Mouse (Mus musculus): ENCODE results near the gene Utf1. TPM values are rescaled to one million over a fixed set of nuclear protein-coding genes. Genes with fewer than 3 reads are reported as not detected.

Gene Utf1
- polyA plus RNA-seq, 1 experiment from 2014 or later = not detected

- TF ChIP-seq CTCF (IDR thresholded peaks at IDR 0.05; ENCODE audit: low read depth) = no peak
Measured at GRCm38 (mm10) chr7:139936705-139937104, 6.9 kb upstream of the Utf1 start.

GRCm38 (mm10) chr7:139937138-139937537 is 6.5 kb upstream of the Utf1 start:
- Histone ChIP-seq H3K27ac (no peak overlapping the region), H3K4me1 (replicated peaks; ENCODE audit: insufficient read depth, low read length) (no peaks in the 10 kb centered on the region), H3K4me3 (replicated peaks; ENCODE audit: low read depth, low read length) (no peak overlapping the region), H3K36me3 (ENCODE audit: insufficient read depth, low read length) (no peaks in the 10 kb centered on the region), H3K27me3 (ENCODE audit: insufficient read depth, low read length) (peaks cover 6% of the 10 kb centered on the region; the same call in 1 of the 2 replicates), H3K9ac (ENCODE audit: low read depth, low read length) (no peak overlapping the region), H3K9me3 (replicated peaks; ENCODE audit: low read length) (no peaks in the 10 kb centered on the region), H3K4me2 (ENCODE audit: low read length) (no peak overlapping the region)
- no peak for TF ChIP-seq CTCF (IDR thresholded peaks at IDR 0.05; ENCODE audit: low read depth)
- ATAC-seq (replicated peaks; ENCODE audit: low FRiP score, low read depth) = no peak
- DNase-seq (ENCODE audit: low spot score) = no peak
- 63% methylated on average over 3 of the region's 3 CpGs for WGBS

More at GRCm38 (mm10) chr7:139936705-139937104, 6.9 kb upstream of the Utf1 start:
- Histone ChIP-seq H3K27ac (no peak overlapping the region), H3K4me1 (replicated peaks; ENCODE audit: insufficient read depth, low read length) (no peaks in the 10 kb centered on the region), H3K9me3 (replicated peaks; ENCODE audit: low read length) (no peaks in the 10 kb centered on the region), H3K36me3 (ENCODE audit: insufficient read depth, low read length) (no peaks in the 10 kb centered on the region), H3K27me3 (ENCODE audit: insufficient read depth, low read length) (peaks cover 4% of the 10 kb centered on the region; the same call in 1 of the 2 replicates), H3K9ac (ENCODE audit: low read depth, low read length) (no peak overlapping the region), H3K4me2 (ENCODE audit: low read length) (no peak overlapping the region), H3K4me3 (replicated peaks; ENCODE audit: low read depth, low read length) (no peak overlapping the region)
- ATAC-seq (replicated peaks; ENCODE audit: low FRiP score, low read depth) (no peak), DNase-seq (ENCODE audit: low spot score) (no peak)
- WGBS = 90% methylated on average over 10 of the region's 10 CpGs

DNA sequence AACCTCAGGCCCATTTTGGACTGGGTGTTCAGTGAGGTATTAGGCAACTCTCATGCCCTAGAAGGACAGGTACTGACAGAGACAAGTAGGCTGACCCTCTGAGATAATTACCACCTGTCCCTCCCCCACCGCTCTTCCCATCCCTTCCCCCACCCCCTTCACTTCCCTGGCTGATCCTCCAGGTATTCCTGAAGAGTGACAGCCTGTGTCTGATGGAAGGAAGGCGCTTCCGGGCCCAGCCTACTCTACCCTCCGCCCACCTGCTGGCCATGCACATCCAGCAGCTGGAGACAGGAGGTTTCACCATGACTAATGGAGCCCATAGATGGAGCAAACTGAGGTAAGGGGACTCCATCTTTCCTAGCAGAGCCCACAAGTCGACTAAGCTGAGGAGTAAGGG is 5.8 kb upstream of the Utf1 start:
- Histone ChIP-seq H3K9ac (ENCODE audit: low read depth, low read length) (no peak overlapping the region), H3K27ac (no peak overlapping the region), H3K4me1 (replicated peaks; ENCODE audit: insufficient read depth, low read length) (no peaks in the 10 kb centered on the region), H3K9me3 (replicated peaks; ENCODE audit: low read length) (no peaks in the 10 kb centered on the region), H3K4me3 (replicated peaks; ENCODE audit: low read depth, low read length) (no peak overlapping the region), H3K36me3 (ENCODE audit: insufficient read depth, low read length) (no peaks in the 10 kb centered on the region), H3K27me3 (ENCODE audit: insufficient read depth, low read length) (peaks cover 13% of the 10 kb centered on the region; the same call in 1 of the 2 replicates), H3K4me2 (ENCODE audit: low read length) (no peak overlapping the region)
- ATAC-seq (replicated peaks; ENCODE audit: low FRiP score, low read depth) (no peak), DNase-seq (ENCODE audit: low spot score) (no peak)
- WGBS = 59% methylated on average over 5 of the region's 5 CpGs
- TF ChIP-seq CTCF (IDR thresholded peaks at IDR 0.05; ENCODE audit: low read depth) = no peak

DNA sequence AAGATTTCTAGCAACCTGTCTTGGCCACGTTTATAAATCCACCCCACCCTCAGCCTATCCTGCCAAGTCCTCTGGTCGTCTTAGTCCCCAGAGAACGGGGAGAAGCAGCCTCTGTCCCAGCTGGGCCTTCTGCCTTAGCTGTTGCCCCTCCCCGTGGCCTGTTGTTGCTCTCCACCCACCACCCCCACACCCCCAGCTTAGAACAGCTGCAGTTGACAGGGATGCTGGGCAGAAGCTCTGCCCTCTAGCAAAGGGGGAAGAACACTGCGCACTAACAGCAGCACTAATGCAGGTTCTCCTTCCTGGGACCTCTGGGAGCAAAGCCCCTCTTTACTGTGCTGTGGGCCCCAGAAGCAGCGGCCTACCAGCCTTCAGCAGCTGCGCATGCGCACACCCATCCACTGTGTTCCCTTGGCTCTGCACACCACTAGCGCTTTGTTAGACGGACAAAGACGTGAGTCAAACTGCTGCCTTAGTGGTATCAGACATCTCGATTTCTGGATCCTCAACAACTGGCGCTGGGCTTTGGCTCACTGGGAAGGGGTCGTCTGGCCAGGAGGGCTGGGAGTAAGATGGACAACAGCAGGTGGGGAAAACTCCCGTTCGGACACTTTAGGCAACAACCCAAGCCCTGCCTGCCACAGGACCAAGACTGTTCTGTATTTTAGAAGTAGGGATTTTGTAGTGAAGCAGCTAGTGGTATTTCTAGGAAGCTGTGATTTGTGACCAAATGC is 2.9 kb upstream of the Utf1 start:
- Histone ChIP-seq H3K36me3 (ENCODE audit: insufficient read depth, low read length) (no peaks in the 10 kb centered on the region), H3K27me3 (ENCODE audit: insufficient read depth, low read length) (peaks cover 37% of the 10 kb centered on the region), H3K4me1 (replicated peaks; ENCODE audit: insufficient read depth, low read length) (peaks cover 9% of the 10 kb centered on the region; the same call in 1 of the 2 replicates), H3K27ac (no peak overlapping the region), H3K9me3 (replicated peaks; ENCODE audit: low read length) (no peaks in the 10 kb centered on the region), H3K4me3 (replicated peaks; ENCODE audit: low read depth, low read length) (no peak overlapping the region), H3K4me2 (ENCODE audit: low read length) (no peak overlapping the region), H3K9ac (ENCODE audit: low read depth, low read length) (no peak overlapping the region)
- 63% methylated on average over 16 of the region's 16 CpGs for WGBS
- ATAC-seq (replicated peaks; ENCODE audit: low FRiP score, low read depth) (no peak), DNase-seq (ENCODE audit: low spot score) (no peak)
- no peak for TF ChIP-seq CTCF (IDR thresholded peaks at IDR 0.05; ENCODE audit: low read depth)

DNA sequence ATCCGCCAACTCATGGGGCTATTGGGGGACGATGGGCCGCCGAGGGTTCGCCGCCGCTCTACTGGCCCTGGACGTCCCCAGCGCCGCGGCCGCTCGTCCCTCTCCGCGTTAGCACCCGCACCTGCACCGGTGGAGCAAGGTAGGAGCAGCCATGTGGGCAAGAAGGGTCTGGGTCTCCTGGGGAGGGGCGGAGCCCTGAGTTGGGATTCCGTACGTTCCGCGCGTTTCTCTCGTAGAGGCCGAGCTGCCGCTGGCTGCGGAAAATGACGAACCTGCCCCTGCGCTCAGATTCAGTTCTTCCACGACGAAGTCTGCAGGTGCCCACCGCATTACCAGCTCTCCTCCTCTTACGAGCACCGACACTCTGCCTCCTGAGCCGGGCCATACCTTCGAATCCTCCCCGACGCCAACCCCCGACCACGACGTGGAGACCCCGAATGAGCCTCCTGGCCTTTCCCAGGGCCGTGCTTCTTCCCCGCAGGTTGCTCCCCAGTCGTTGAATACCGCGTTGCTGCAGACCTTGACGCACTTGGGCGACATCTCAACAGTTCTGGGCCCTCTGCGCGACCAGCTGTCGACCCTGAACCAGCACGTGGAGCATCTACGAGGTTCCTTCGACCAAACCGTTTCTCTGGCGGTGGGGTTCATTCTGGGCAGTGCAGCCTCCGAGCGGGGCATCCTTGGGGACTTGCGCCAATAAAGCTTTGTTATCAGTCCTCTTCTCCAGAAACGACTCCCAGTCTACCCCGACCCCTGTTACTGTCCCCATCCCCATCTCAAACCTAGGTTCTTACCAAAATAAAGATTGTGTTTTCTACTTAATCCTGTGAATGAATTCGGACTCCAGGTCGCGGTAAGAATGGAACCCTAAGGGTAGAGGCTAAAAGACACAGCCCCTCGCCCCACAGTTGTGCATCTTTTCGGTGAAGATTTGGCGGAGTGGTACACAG is 977 bp downstream of the Utf1 start:
- 0 out of 2 replicates have a peak overlapping the region, but pooled peaks have one; percentile 10 for H3K9ac ChIP-seq (ENCODE audit: low read depth, low read length)
- ATAC-seq (replicated peaks; ENCODE audit: low FRiP score, low read depth) = no peak

DNA sequence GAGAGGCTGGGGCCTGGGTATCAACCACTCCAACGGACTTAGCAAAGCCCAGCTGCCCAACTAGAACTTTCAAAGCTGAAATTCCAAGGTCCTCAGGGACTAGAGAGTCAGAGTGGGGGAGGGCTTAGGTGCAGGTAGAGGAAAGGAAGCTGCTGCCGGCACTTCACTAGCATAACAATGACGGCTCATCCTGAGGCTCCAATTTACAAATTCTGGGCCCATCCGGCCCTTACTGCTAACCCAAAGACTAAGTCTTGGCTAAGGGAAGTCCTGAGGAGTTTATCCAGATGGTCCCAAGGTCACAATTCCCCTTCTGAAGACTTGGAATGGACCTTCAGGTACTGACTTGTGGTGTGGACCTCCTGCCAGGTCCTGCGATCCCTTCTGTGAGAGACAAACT is 1.9 kb downstream of the Utf1 start:
- Histone ChIP-seq H3K4me2 (ENCODE audit: low read length) (no peak overlapping the region), H3K9me3 (replicated peaks; ENCODE audit: low read length) (no peaks in the 10 kb centered on the region), H3K4me1 (replicated peaks; ENCODE audit: insufficient read depth, low read length) (peaks cover 9% of the 10 kb centered on the region; the same call in 1 of the 2 replicates), H3K27ac (no peak overlapping the region), H3K9ac (ENCODE audit: low read depth, low read length) (no peak overlapping the region), H3K36me3 (ENCODE audit: insufficient read depth, low read length) (no peaks in the 10 kb centered on the region), H3K4me3 (replicated peaks; ENCODE audit: low read depth, low read length) (no peak overlapping the region), H3K27me3 (ENCODE audit: insufficient read depth, low read length) (peaks cover 45% of the 10 kb centered on the region)
- no peak for TF ChIP-seq CTCF (IDR thresholded peaks at IDR 0.05; ENCODE audit: low read depth)
- no peak for DNase-seq (ENCODE audit: low spot score)
- ATAC-seq (replicated peaks; ENCODE audit: low FRiP score, low read depth) = no peak
- WGBS = 27% methylated on average over 5 of the region's 5 CpGs

More for the DNA sequence above, 977 bp downstream of the Utf1 start:
- Histone ChIP-seq H3K27me3 (ENCODE audit: insufficient read depth, low read length) (peaks cover 45% of the 10 kb centered on the region), H3K9me3 (replicated peaks; ENCODE audit: low read length) (no peaks in the 10 kb centered on the region), H3K4me3 (replicated peaks; ENCODE audit: low read depth, low read length) (peak overlapping the region; percentile 31), H3K4me1 (replicated peaks; ENCODE audit: insufficient read depth, low read length) (peaks cover 9% of the 10 kb centered on the region; the same call in 1 of the 2 replicates), H3K36me3 (ENCODE audit: insufficient read depth, low read length) (no peaks in the 10 kb centered on the region), H3K4me2 (ENCODE audit: low read length) (peak overlapping the region; percentile 47), H3K27ac (no peak overlapping the region)
- DNase-seq (ENCODE audit: low spot score) = no peak
- 5% methylated on average over 68 of the region's 68 CpGs for WGBS
- TF ChIP-seq CTCF (IDR thresholded peaks at IDR 0.05; ENCODE audit: low read depth) = no peak
